Mouse (Mus musculus) ES-Bruce4 (cell line): ENCODE data around the gene Shroom3. TPM values are rescaled to one million over a fixed set of nuclear protein-coding genes. Genes with fewer than 3 reads are reported as not detected.

Experiments
- H3K27ac ChIP-seq: 2 replicates; pipeline ENCODE4 v1.5.1; 2012; ENCODE audit warnings: low read length, inconsistent platforms; ENCODE audit not compliant: insufficient read depth
- H3K27me3 ChIP-seq: 2 replicates; pipeline ENCODE4 v1.6.1; 2012; ENCODE audit warnings: mild to moderate bottlenecking, low read length, inconsistent platforms; ENCODE audit not compliant: control insufficient read depth, poor library complexity, insufficient read depth, severe bottlenecking
- H3K36me3 ChIP-seq: 2 replicates; pipeline ENCODE4 v1.6.1; 2012; ENCODE audit warnings: inconsistent platforms, mild to moderate bottlenecking, low read length, moderate library complexity; ENCODE audit not compliant: control insufficient read depth, poor library complexity, insufficient read depth, severe bottlenecking
- H3K4me1 ChIP-seq: one replicate; pipeline ENCODE4 v1.8.1; 2011; ENCODE audit warnings: low read length; ENCODE audit not compliant: control insufficient read depth, insufficient read depth
- H3K4me3 ChIP-seq: 2 replicates; pipeline ENCODE4 v1.5.1; 2011; ENCODE audit warnings: low read depth, mild to moderate bottlenecking, low read length
- H3K9ac ChIP-seq: 2 replicates; pipeline ENCODE4 v1.6.1; 2012; ENCODE audit warnings: low read depth, mild to moderate bottlenecking, inconsistent platforms; ENCODE audit not compliant: poor library complexity, severe bottlenecking
- H3K9me3 ChIP-seq: replicated peaks from 2 replicates; pipeline ENCODE4 v1.6.1; 2012; ENCODE audit warnings: mild to moderate bottlenecking, low read length, inconsistent platforms; ENCODE audit not compliant: control insufficient read depth, poor library complexity, insufficient read depth, severe bottlenecking
- CTCF ChIP-seq: IDR thresholded peaks from one replicate; pipeline ENCODE4 v1.8.1; 2011; ENCODE audit warnings: low read depth, low read length
- EP300 ChIP-seq: IDR thresholded peaks from 2 replicates; pipeline ENCODE4 v1.6.1; 2011; ENCODE audit warnings: low read depth, low read length; ENCODE audit not compliant: insufficient read depth
- POLR2A ChIP-seq: IDR thresholded peaks from one replicate; pipeline ENCODE4 v1.8.1; 2011; ENCODE audit warnings: low read length; ENCODE audit not compliant: insufficient read depth
- polyA plus RNA-seq: library from polyadenylated mRNA; stranded (reverse); fragments of >200 nt; gene quantifications from 2 replicates; pipeline ENCODE4 v1.2.4, GENCODE M21; 2011; ENCODE audit warnings: low read depth; ENCODE audit not compliant: missing spikeins, insufficient read depth, insufficient read length

The Shroom3 gene
- polyA plus RNA-seq, 1 experiment, result 49.1 TPM

GRCm38 (mm10) chr5:92821370-92821769, 138.1 kb downstream of the Shroom3 start:
- no peak overlapping the region for H3K27ac ChIP-seq
- H3K4me3 ChIP-seq, result no peak overlapping the region
- H3K27me3 ChIP-seq, result no peaks in the 10 kb centered on the region
- H3K4me1 ChIP-seq, result no peaks in the 10 kb centered on the region
- no peak for TF ChIP-seq EP300
- no peak for TF ChIP-seq POLR2A
- TF ChIP-seq CTCF, result no peak
- H3K9ac ChIP-seq, result no peak overlapping the region
- no peaks in the 10 kb centered on the region for H3K9me3 ChIP-seq
- H3K36me3 ChIP-seq, result no peaks in the 10 kb centered on the region

DNA sequence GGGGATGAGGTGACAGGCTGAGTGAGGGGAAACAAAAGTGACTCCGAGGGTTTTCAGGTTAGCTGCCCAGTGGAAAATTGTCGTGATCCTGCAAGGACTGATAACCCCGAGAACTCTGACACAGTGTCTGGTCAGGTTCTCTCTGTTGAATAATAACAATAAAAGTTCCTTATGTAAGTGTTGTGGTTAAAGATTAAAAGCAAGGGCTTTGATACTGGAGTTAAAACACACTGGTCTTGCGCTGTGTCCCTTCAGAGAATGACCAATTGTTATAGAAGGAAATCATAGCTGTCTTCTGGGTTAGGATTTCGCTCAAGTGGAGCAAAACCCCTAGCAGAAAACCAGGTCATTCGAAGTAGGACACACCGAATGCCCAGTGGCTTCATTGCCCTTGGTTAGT, 140.3 kb downstream of the Shroom3 start:
- TF ChIP-seq EP300 (no peak), CTCF (no peak), POLR2A (no peak)
- Histone ChIP-seq H3K9me3 (no peaks in the 10 kb centered on the region), H3K4me3 (no peak overlapping the region), H3K27me3 (no peaks in the 10 kb centered on the region), H3K27ac (no peak overlapping the region), H3K9ac (no peak overlapping the region), H3K4me1 (no peaks in the 10 kb centered on the region), H3K36me3 (no peaks in the 10 kb centered on the region)

- TF ChIP-seq CTCF, result no peak
- no peak for TF ChIP-seq EP300
- TF ChIP-seq POLR2A, result no peak
- no peak overlapping the region for H3K27ac ChIP-seq
These were observed 141.2 kb downstream of the Shroom3 start for GRCm38 (mm10) chr5:92824304-92825009.

DNA sequence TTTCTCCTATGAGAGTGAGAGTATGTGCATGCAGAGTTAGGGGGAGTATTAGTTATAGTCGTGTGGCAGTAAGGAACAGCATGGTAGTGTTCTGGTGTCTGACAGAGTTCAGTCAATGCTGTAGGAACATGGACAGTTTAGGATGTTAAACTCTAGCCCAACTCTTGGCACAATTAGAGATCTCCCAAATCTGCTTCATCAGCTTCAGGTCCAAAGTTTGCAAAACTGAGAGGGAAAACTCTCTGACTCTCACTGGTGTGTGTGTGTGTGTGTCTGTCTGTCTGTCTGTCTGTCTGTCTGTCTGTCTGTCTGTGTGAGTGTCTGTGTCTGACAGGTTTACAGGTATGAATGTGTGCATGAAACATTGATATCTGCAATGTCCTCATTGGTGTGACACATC, 147.2 kb downstream of the Shroom3 start:
- Histone ChIP-seq H3K36me3 (no peaks in the 10 kb centered on the region), H3K9me3 (no peaks in the 10 kb centered on the region), H3K27me3 (no peaks in the 10 kb centered on the region), H3K4me3 (no peak overlapping the region), H3K27ac (no peak overlapping the region), H3K4me1 (no peaks in the 10 kb centered on the region), H3K9ac (no peak overlapping the region)
- TF ChIP-seq POLR2A (no peak), CTCF (no peak), EP300 (no peak)

More at GRCm38 (mm10) chr5:92824304-92825009, 141.2 kb downstream of the Shroom3 start:
- H3K36me3 ChIP-seq, result no peaks in the 10 kb centered on the region
- no peaks in the 10 kb centered on the region for H3K4me1 ChIP-seq
- no peak overlapping the region for H3K9ac ChIP-seq
- H3K4me3 ChIP-seq, result no peak overlapping the region
- H3K27me3 ChIP-seq, result no peaks in the 10 kb centered on the region
- no peaks in the 10 kb centered on the region for H3K9me3 ChIP-seq

DNA sequence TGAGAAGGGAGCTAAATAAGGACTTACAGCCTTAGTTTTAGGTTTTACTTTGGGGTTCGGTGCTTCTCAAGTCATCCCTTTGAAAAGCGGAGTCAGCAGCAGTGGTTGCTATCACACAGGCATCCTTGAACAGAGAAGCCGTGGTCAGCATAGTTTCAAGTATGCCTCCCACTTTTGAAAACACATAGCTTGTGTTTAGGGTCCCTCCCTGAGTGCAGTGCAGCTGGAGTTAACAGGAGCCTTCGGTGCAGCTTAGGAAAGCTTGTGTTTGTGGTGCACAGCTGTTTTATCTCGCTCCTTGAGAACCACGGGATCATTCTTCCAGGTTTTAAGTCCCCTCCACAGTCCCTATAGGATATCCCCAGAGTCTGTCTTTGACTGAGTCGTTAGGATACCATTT, 151.3 kb downstream of the Shroom3 start:
- H3K9me3 ChIP-seq, result no peaks in the 10 kb centered on the region
- TF ChIP-seq EP300 (no peak), CTCF (no peak), POLR2A (no peak)
- peaks cover 3% of the 10 kb centered on the region for H3K4me1 ChIP-seq
- H3K27ac ChIP-seq, result no peak overlapping the region
- H3K27me3 ChIP-seq, result no peaks in the 10 kb centered on the region
- H3K9ac ChIP-seq, result no peak overlapping the region
- no peaks in the 10 kb centered on the region for H3K36me3 ChIP-seq
- H3K4me3 ChIP-seq, result no peak overlapping the region

DNA sequence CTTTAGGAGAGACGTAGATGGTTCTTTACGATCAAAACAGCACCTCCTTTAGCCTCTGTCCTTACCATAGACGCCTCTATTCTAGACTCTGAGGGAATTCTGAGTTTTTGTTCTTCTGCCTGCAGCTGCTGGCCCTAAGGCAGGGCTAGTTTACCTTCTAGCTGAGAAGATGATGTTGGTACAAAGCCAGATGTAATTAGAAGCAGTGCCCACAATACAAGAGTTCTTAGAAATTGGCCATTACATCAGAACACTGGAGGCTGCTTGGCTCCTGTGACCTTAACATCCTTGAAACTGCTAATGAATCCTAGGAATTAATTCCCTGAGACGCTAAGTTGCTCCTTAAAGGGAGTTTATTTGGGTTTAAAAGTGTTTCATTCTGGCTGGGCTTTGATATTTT, 154.1 kb downstream of the Shroom3 start:
- Histone ChIP-seq H3K36me3 (no peaks in the 10 kb centered on the region), H3K9ac (no peak overlapping the region), H3K27ac (no peak overlapping the region), H3K4me3 (no peak overlapping the region), H3K27me3 (no peaks in the 10 kb centered on the region), H3K4me1 (peaks cover 6% of the 10 kb centered on the region), H3K9me3 (no peaks in the 10 kb centered on the region)
- TF ChIP-seq POLR2A (no peak), CTCF (no peak), EP300 (no peak)
